Mouse (Mus musculus): ENCODE measurements around the gene Arv1. TPM values are rescaled to one million over a fixed set of nuclear protein-coding genes. Genes with fewer than 3 reads are reported as not detected.

Gene Arv1
- polyA plus RNA-seq, 1 experiment, result not detected

DNA sequence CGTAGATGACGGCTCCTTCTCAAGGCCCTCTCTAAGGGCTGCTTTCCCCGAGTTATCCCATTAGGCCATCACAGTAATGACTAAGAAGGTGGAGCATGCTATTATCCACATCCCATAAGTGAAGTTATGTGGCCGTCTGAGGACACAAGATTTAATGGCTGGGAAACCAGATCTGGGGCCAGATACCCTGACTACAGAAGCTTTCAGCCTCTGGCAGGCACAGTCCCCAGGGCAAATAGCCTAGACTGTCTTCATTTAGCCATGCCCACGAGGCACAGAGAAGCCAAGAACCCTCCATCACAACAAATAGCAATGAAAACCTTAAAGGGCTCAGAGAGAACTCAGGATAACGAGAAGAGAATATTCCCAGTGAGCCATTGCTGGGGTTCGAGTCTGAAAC, 41.1 kb downstream of the Arv1 start:
- Histone ChIP-seq H3K27ac (ENCODE audit: insufficient read depth, low read depth, low read length) (no peak overlapping the region), H3K4me3 (ENCODE audit: insufficient read depth, low read depth, low read length) (no peak overlapping the region), H3K4me1 (ENCODE audit: control insufficient read depth, insufficient read depth, low read length) (no peaks in the 10 kb centered on the region)
- 72% methylated on average over 7 of the region's 7 CpGs for WGBS
- TF ChIP-seq POLR2A (IDR thresholded peaks at IDR 0.05; ENCODE audit: insufficient read depth, low read depth, low read length) (no peak), CTCF (IDR thresholded peaks at IDR 0.05; ENCODE audit: insufficient read depth, low read depth, low read length) (no peak)

DNA sequence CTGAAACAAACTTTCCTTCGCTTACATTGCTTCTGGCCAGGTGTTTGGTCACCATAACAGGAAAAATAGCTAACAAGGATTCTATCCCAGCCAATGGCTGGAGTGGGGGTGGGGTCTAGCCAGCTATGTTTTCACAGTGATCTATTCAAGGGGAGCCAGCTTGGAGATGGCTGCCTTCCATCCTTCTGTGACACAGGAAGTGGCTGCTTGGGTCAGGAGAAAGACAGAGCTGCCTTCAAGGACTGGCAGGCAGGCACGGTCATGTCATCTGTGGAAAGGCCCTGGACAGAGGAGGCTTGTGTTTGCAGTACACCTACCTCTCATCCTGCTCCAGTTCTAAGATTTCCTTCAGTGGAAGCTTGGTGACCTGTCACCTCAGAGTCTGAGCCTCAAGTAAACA, 50.5 kb downstream of the Arv1 start:
- TF ChIP-seq CTCF (IDR thresholded peaks at IDR 0.05; ENCODE audit: insufficient read depth, low read depth, low read length) (no peak), POLR2A (IDR thresholded peaks at IDR 0.05; ENCODE audit: insufficient read depth, low read depth, low read length) (no peak)
- H3K27ac ChIP-seq (ENCODE audit: insufficient read depth, low read depth, low read length), result no peak overlapping the region
- 81% methylated on average over 2 of the region's 2 CpGs for WGBS
- 0 out of 2 replicates have a peak, but pooled peaks cover 2% of the 10 kb centered on the region for H3K4me1 ChIP-seq (ENCODE audit: control insufficient read depth, insufficient read depth, low read length)
- H3K4me3 ChIP-seq (ENCODE audit: insufficient read depth, low read depth, low read length), result no peak overlapping the region

DNA sequence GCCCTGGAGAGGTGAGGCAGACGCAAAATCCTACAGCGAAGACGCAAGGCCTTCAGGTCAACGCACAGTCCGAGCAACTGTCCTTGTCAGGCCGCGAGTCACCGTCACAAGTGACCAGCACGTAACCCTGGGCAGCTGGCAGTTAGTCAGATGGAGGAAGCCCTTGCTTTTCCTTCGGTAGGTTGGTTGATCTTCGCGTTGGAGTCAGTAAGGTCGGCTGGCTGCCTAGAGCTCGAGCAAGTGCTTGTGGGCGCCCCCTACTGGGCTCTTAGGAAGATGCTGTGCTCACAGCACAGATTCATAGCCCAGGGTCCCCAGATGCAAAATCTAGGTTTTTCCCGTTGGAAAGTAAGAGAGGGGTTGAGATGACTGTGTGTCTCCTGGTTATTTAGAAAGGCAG, 53.8 kb downstream of the Arv1 start:
- peaks cover 6% of the 10 kb centered on the region for H3K4me1 ChIP-seq (ENCODE audit: control insufficient read depth, insufficient read depth, low read length)
- no peak overlapping the region for H3K4me3 ChIP-seq (ENCODE audit: insufficient read depth, low read depth, low read length)
- no peak; the same call in 1 of the 2 replicates for TF ChIP-seq CTCF (IDR thresholded peaks at IDR 0.05; ENCODE audit: insufficient read depth, low read depth, low read length)
- no peak for TF ChIP-seq POLR2A (IDR thresholded peaks at IDR 0.05; ENCODE audit: insufficient read depth, low read depth, low read length)
- 20% methylated on average over 16 of the region's 16 CpGs for WGBS
- H3K27ac ChIP-seq (ENCODE audit: insufficient read depth, low read depth, low read length), result no peak overlapping the region

DNA sequence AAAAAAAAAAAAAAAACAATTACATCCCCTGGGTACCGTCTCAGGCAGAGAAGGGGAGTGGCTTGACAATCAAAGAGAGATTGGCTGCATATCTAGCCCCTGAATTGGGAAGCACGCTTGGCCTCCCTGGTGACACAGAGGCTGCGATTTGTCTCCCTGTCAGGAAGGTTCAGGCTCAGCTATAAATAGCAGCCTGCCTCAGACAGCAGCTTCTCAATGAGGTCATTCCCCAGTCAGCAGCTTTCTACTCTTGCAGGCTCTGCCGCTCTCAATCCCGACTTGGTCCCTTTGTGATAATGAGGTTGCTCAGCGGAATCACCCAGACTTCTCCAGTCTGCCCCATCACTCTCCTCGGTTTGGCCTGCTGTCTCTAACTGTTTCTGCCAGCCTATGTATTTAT, 58.3 kb downstream of the Arv1 start:
- no peak overlapping the region for H3K4me3 ChIP-seq (ENCODE audit: insufficient read depth, low read depth, low read length)

DNA sequence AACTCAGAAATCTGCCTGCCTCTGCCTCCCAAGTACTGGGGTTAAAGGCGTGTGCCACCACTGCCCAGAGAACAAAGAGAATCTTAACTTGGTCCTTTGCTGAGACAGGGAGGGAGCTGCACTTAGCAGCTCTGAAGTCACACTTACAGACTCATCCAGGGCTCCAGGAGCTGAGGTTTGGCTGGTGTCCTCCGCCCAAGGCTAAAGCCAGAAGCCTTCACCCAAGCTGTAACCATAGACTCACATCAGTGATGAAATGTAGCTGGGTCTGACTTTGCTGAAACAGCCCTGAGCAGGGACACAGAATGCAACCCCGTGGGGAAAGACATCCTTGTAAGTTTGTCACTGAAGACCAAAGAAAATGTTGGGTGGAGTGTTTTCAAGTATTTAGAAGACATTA, 60.5 kb downstream of the Arv1 start:
- H3K27ac ChIP-seq (ENCODE audit: insufficient read depth, low read depth, low read length), result no peak overlapping the region
- no peak for TF ChIP-seq POLR2A (IDR thresholded peaks at IDR 0.05; ENCODE audit: insufficient read depth, low read depth, low read length)
- no peak overlapping the region for H3K4me3 ChIP-seq (ENCODE audit: insufficient read depth, low read depth, low read length)
- WGBS, result 86% methylated on average over 3 of the region's 3 CpGs
- H3K4me1 ChIP-seq (ENCODE audit: control insufficient read depth, insufficient read depth, low read length), result peaks cover 10% of the 10 kb centered on the region

More for the DNA sequence above, 58.3 kb downstream of the Arv1 start:
- 8% methylated on average over 7 of the region's 7 CpGs for WGBS
- H3K4me1 ChIP-seq (ENCODE audit: control insufficient read depth, insufficient read depth, low read length), result peaks cover 12% of the 10 kb centered on the region
- TF ChIP-seq CTCF (IDR thresholded peaks at IDR 0.05; ENCODE audit: insufficient read depth, low read depth, low read length), result no peak
- TF ChIP-seq POLR2A (IDR thresholded peaks at IDR 0.05; ENCODE audit: insufficient read depth, low read depth, low read length), result no peak
- peak overlapping the region; percentile 37; the same call in 1 of the 2 replicates for H3K27ac ChIP-seq (ENCODE audit: insufficient read depth, low read depth, low read length)

DNA sequence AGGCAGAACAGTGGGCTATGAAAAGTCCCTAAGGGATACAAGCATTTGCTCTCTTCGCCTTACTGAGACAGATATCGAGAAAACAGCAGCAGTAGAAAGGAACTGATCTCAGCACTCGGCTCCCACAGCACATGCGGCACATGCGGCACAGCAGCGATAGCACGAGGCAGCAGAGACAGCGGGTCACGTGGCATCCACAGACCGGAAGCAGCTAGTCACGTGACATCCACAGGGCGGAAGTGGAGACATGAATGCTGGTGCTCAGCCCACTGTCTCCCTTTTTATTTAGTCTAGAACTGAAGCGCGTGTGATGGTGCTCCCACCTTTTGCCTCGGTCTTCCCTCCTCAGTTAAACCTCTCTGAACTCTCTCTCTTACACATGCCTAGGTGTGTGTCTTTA, 61.3 kb downstream of the Arv1 start:
- no peak for TF ChIP-seq POLR2A (IDR thresholded peaks at IDR 0.05; ENCODE audit: insufficient read depth, low read depth, low read length)
- TF ChIP-seq CTCF (IDR thresholded peaks at IDR 0.05; ENCODE audit: insufficient read depth, low read depth, low read length), result no peak

More for the DNA sequence above, 61.3 kb downstream of the Arv1 start:
- WGBS, result 88% methylated on average over 15 of the region's 15 CpGs
- Histone ChIP-seq H3K4me1 (ENCODE audit: control insufficient read depth, insufficient read depth, low read length) (peaks cover 10% of the 10 kb centered on the region), H3K27ac (ENCODE audit: insufficient read depth, low read depth, low read length) (no peak overlapping the region), H3K4me3 (ENCODE audit: insufficient read depth, low read depth, low read length) (no peak overlapping the region)

Other genes starting within 250 kb of the Arv1 start
- gene Cog2, start 201.4 kb upstream of the Arv1 start, polyA plus RNA-seq (2012; ENCODE audit: insufficient read depth, insufficient read length, low replicate concordance, missing spikeins), result not detected in 2 replicates
- gene Agt, start 152.4 kb upstream of the Arv1 start, polyA plus RNA-seq (2012; ENCODE audit: insufficient read depth, insufficient read length, low replicate concordance, missing spikeins), result not detected in 2 replicates
- gene Capn9, start 146.0 kb upstream of the Arv1 start, polyA plus RNA-seq (2012; ENCODE audit: insufficient read depth, insufficient read length, low replicate concordance, missing spikeins), result not detected in 2 replicates
- gene 2310022B05Rik, start 58.8 kb upstream of the Arv1 start, polyA plus RNA-seq (2012; ENCODE audit: insufficient read depth, insufficient read length, low replicate concordance, missing spikeins), result not detected in 2 replicates
- gene Ttc13, start 156 bp upstream of the Arv1 start, polyA plus RNA-seq (2012; ENCODE audit: insufficient read depth, insufficient read length, low replicate concordance, missing spikeins), result not detected in 2 replicates
- gene Fam89a, start 29.7 kb downstream of the Arv1 start, polyA plus RNA-seq (2012; ENCODE audit: insufficient read depth, insufficient read length, low replicate concordance, missing spikeins), result not detected in 2 replicates
- not detected in 2 replicates for gene Trim67, start 71.0 kb downstream of the Arv1 start, polyA plus RNA-seq (2012; ENCODE audit: insufficient read depth, insufficient read length, low replicate concordance, missing spikeins)
- gene Gnpat, start 140.9 kb downstream of the Arv1 start, polyA plus RNA-seq (2012; ENCODE audit: insufficient read depth, insufficient read length, low replicate concordance, missing spikeins), result 306 TPM in 1 of 2 replicates, not detected in the other
- gene 2810004N23Rik, start 141.0 kb downstream of the Arv1 start, polyA plus RNA-seq (2012; ENCODE audit: insufficient read depth, insufficient read length, low replicate concordance, missing spikeins), result not detected in 2 replicates
- not detected in 2 replicates for gene Exoc8, start 175.6 kb downstream of the Arv1 start, polyA plus RNA-seq (2012; ENCODE audit: insufficient read depth, insufficient read length, low replicate concordance, missing spikeins)
- not detected in 2 replicates for gene Sprtn, start 175.7 kb downstream of the Arv1 start, polyA plus RNA-seq (2012; ENCODE audit: insufficient read depth, insufficient read length, low replicate concordance, missing spikeins)
- gene Egln1, start 227.2 kb downstream of the Arv1 start, polyA plus RNA-seq (2012; ENCODE audit: insufficient read depth, insufficient read length, low replicate concordance, missing spikeins), result 113 TPM in 1 of 2 replicates, not detected in the other